Mouse (Mus musculus) heart, embryonic 12.5 days (tissue): ENCODE data around the gene 1700020A23Rik. TPM values are rescaled to one million over a fixed set of nuclear protein-coding genes. Genes with fewer than 3 reads are reported as not detected.

Source experiments
- ATAC-seq: fragments of 200-750 bp; cut with Nextera tagmentation; 2 replicates; pipeline ENCODE4 v1.8.0; 2017; ENCODE audit warnings: moderate TSS enrichment, moderate library complexity; ENCODE audit not compliant: insufficient number of reproducible peaks, low FRiP score
- H3K27ac ChIP-seq: fragments of 300-500 bp; sonication (generic); 2 replicates; pipeline ENCODE4 v1.5.1; 2016; ENCODE audit warnings: mild to moderate bottlenecking, moderate library complexity; ENCODE audit not compliant: poor library complexity, severe bottlenecking
- H3K27me3 ChIP-seq: fragments of 300-500 bp; sonication (generic); replicated peaks from 2 replicates; pipeline ENCODE4 v1.6.1; 2016; ENCODE audit warnings: mild to moderate bottlenecking, moderate library complexity
- H3K36me3 ChIP-seq: fragments of 300-500 bp; sonication (generic); 2 replicates; pipeline ENCODE4 v1.6.1; 2016; ENCODE audit warnings: mild to moderate bottlenecking, moderate library complexity
- H3K4me1 ChIP-seq: fragments of 300-500 bp; sonication (generic); replicated peaks from 2 replicates; pipeline ENCODE4 v1.6.1; 2016; ENCODE audit warnings: mild to moderate bottlenecking
- H3K4me2 ChIP-seq: fragments of 300-500 bp; sonication (generic); 2 replicates; pipeline ENCODE4 v1.6.1; 2016; ENCODE audit warnings: mild to moderate bottlenecking, moderate library complexity
- H3K4me3 ChIP-seq: fragments of 300-500 bp; sonication (generic); 2 replicates; pipeline ENCODE4 v1.5.1; 2016; ENCODE audit warnings: mild to moderate bottlenecking
- H3K9ac ChIP-seq: fragments of 300-500 bp; sonication (generic); 2 replicates; pipeline ENCODE4 v1.6.1; 2016; ENCODE audit warnings: mild to moderate bottlenecking, moderate library complexity
- H3K9me3 ChIP-seq: fragments of 300-500 bp; sonication (generic); replicated peaks from 2 replicates; pipeline ENCODE4 v1.6.1; 2016; ENCODE audit warnings: mild to moderate bottlenecking, moderate library complexity
- WGBS: fragments of 180-500 bp; shearing (Covaris S2); methylation state at CpG from one replicate; pipeline ENCODE4 v1.1.7; 2016; 5-methylcytosine and 5-hydroxymethylcytosine counted together
- polyA plus RNA-seq: library from polyadenylated mRNA; unstranded; fragments of >200 nt; fragmentation: Nextera tagmentation; extraction: Ambion mirVana; gene quantifications from 2 replicates; pipeline ENCODE4 v1.2.1, GENCODE M21; 2016

The 1700020A23Rik gene
- polyA plus RNA-seq, 1 experiment from 2014 or later = not detected

DNA sequence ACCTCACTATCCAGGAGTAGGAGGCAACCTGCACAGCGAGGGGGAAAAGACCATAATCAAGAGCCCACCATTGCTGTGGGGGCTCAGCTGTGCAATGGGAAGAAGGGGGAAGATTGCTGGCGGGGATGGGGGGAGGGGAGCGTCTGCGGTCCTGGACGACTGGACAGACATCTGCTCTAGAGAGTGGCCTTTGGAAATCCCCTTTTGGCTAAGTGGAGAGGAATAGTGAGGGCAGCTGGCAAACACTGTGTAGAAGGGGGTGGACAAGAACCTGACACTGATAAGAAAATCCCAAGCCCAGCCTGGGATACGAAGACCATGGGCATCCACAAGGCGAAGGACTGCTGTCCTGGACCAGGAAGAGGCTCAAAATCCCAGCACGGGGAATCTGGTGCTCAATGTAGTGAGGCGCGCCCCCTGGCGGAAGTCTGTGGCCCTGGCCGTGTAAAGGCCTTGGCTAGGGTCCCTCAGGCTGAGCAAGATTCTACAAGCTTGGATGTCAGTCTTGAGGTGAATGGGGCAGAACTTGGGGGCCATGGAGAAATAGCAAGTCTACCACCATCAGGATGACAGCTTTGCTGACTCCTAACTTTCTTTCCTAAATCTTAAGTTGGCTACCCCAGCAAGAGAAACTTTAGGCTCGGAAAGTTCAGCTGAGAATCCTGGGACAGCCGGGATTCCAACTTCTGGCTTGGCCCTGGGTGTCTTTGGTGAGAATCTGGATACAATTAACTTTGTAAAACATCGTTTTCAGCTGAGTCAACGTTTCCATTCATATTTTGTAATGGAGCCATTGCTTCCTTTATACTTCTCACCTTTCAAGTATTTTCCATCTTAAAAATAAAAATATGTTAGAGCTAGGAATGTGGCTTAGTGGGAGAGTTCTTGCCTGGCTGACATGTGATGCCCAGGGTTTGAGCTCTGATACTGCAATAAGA is 6.8 kb downstream of the 1700020A23Rik start:
- Histone ChIP-seq H3K36me3 (no peaks in the 10 kb centered on the region), H3K4me3 (no peak overlapping the region), H3K27ac (no peak overlapping the region), H3K27me3 (0 out of 2 replicates have a peak, but pooled peaks cover under 1% of the 10 kb centered on the region), H3K4me1 (peaks cover 3% of the 10 kb centered on the region; the same call in 1 of the 2 replicates), H3K4me2 (no peak overlapping the region), H3K9me3 (no peaks in the 10 kb centered on the region), H3K9ac (no peak overlapping the region)
- WGBS = 34% methylated on average over 16 of the region's 16 CpGs
- no peak for ATAC-seq

DNA sequence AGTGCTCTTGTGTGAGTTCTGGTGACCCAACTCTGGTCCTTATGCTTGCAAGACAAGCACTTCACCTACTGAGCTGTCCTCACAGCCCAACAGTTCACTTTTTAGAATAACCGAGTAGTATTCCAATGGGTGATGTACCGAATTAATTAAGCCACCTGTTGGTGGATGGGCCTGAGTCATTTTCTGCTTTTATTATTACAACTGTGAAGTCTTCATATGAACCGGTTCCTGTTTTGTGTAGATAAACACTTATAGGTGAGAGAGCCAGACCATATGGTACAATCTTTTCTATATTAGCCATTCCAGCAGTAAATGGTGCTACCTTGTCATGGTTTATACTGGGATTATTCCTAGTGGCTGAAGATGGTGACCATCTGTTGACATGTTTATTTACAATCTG is 7.7 kb downstream of the 1700020A23Rik start:
- ATAC-seq = no peak
- H3K27me3 ChIP-seq = no peaks in the 10 kb centered on the region
- H3K4me3 ChIP-seq = no peak overlapping the region
- H3K27ac ChIP-seq = no peak overlapping the region
- H3K36me3 ChIP-seq = no peaks in the 10 kb centered on the region
- H3K9me3 ChIP-seq = no peaks in the 10 kb centered on the region
- no peak overlapping the region for H3K4me2 ChIP-seq
- peaks cover 3% of the 10 kb centered on the region; the same call in 1 of the 2 replicates for H3K4me1 ChIP-seq
- no peak overlapping the region for H3K9ac ChIP-seq
- WGBS = 74% methylated on average over 3 of the region's 3 CpGs

DNA sequence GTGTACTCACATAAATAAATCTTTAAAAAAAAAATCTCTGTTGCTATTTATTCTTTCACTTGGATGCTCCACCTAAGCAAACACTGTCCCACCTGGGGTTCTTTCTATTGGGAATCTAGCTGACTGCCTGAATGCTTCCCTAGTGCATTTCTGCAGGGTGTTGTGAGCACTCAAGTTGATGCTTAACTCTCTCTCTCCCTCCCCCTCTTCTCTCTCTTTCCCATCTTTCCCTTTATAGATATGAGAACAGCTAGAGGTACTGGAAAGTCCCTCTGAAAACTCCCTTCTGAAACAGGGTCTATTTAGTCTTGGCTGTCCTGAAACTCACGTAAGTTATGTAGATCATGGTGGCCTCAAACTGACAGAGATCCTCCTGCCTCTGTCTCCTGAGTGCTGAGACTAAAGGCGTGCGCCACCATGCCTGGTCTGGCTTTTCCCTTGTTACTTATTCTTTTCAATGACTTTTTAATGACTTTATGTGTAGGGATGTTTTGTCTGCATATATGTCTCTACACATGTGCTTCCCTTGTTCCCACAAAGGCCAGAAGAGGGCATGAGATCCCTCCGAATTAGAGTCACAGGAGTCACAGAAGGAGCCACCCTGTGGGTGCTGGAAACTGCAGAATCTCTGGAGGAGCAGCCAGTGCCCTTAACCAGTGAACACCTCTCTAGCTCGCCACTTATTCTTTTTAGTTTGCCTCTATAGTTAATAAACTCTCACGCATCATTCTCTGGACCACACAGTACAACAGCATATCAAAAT is 9.2 kb downstream of the 1700020A23Rik start:
- no peak for ATAC-seq
- 72% methylated on average over 6 of the region's 6 CpGs for WGBS

DNA sequence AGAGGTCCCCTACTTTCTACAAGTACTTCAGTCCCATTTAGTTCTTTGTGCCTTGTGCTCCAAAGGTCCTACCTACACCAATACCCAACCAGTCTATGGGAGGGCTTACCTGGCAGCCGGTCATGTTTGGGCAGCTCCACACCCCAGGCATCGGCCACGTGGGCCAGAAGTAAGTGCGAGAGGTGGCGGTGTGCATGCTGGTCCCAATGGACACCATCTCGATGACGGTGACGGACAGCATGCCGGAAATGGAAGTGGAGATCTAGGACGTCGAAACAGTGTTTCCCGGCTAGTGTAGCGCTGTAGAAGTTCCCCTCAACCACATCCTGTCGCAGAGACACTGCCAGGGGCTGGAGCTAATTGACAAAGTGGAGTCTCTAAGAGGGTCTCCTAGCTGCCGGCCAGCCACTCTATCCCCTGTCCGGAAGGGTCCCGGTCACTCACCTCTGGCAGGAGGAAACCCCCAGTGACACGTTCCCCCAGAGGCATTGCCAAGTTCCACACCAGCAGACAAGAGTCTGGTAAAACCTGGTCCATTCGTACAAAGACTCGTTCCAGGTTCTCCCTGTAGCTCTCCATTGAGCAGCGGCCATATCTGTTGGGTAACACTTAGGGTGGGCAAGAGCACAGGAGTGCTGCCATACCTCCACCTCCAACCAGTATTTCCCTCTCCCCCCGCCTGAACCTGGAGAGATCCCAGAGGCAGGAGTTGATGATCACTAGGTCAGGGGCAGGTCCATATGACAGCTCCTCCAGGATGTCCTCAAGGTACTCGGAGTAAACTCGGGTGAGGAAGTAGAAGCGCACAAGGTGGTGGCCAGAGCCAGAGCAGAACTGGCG is 16.9 kb downstream of the 1700020A23Rik start:
- H3K27ac ChIP-seq = no peak overlapping the region
- 95% methylated on average over 26 of the region's 26 CpGs for WGBS
- no peaks in the 10 kb centered on the region for H3K27me3 ChIP-seq
- H3K9me3 ChIP-seq = no peaks in the 10 kb centered on the region
- H3K4me1 ChIP-seq = peaks cover 13% of the 10 kb centered on the region
- ATAC-seq = no peak
- H3K4me3 ChIP-seq = no peak overlapping the region
- H3K9ac ChIP-seq = no peak overlapping the region
- H3K4me2 ChIP-seq = no peak overlapping the region
- peaks cover 26% of the 10 kb centered on the region for H3K36me3 ChIP-seq

More for the DNA sequence above, 9.2 kb downstream of the 1700020A23Rik start:
- Histone ChIP-seq H3K4me1 (peaks cover 3% of the 10 kb centered on the region; the same call in 1 of the 2 replicates), H3K36me3 (peaks cover 9% of the 10 kb centered on the region), H3K9ac (no peak overlapping the region), H3K27ac (no peak overlapping the region), H3K4me3 (no peak overlapping the region), H3K9me3 (no peaks in the 10 kb centered on the region), H3K4me2 (no peak overlapping the region), H3K27me3 (no peaks in the 10 kb centered on the region)

DNA sequence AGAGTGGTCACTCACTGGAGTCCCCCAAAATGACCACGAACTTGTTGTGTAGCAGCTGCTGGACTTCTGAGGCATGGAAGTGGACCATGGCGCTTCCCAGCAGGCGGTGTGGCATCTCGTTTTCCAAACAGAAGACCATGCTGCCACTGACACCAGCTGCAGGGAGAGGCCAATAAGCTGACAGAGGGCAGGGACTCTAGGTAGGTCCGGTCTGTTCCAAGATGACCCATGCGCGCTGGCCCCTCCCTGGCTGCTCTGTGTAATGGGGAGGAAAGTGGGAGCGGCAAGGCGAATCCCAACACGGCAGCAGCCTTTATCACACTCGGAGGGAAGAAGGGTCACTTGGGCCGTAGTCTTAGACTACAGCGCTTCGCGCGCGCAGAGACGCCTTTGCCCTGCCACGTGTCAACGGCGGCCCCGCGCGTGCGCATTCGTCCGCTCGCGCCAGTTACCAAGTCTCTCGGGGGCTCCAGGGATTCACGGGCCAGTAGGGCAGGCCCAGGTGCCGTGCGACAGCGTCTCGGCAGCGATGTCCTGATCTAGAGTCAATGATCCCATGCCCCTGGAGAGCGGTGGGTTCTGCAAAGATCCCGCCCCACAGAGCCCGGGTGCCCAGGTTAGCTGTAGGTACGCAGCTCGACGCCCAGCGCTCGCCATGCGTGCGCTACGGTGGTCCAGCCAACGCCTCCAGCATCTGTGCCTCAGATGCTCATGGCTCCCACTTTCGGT is 18.5 kb downstream of the 1700020A23Rik start:
- Histone ChIP-seq H3K9ac (peak overlapping the region; percentile 79), H3K4me2 (peak overlapping the region; percentile 78), H3K36me3 (peaks cover 24% of the 10 kb centered on the region), H3K9me3 (no peaks in the 10 kb centered on the region), H3K4me1 (peaks cover 13% of the 10 kb centered on the region), H3K27me3 (no peaks in the 10 kb centered on the region), H3K27ac (peak overlapping the region; percentile 79), H3K4me3 (peak overlapping the region; percentile 80)
- WGBS = 13% methylated on average over 49 of the region's 49 CpGs
- peak; percentile 65 for ATAC-seq

DNA sequence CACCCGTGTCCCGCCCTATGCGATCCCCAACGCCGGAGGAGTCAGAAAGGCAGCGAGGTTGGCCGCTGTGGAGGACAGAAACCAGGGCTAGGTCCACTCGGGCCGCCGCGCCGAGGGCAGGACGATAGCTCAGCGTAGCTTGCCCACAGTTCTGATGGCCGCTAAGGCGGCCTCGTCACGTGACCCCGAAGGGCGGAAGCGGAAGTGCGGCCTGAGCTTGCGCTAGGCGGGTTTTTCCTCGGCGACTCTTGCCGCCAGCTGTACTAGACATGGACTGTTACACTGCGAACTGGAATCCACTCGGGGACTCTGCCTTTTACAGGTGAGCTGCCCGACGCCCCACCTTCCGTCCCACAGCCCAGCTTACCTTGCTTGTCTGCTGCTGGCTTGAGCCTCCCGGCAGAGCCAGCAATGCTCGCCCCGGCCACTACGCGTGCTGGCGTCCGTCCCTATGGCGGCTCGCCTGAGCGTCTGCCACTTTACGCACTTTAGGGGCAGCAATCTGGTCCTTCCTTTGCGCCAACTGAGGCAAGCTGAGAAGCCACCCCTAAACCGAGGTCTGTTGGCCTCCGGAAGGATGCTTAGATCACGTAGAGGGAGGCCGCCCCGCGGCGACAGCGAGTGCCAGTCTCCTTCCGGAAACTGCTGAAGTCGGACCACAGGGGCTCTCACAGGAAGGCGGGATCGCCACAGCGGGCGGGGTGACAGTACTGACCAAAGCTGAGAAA is 19.2 kb downstream of the 1700020A23Rik start, which contains the start of the genes Vps16 and Pced1a:
Gene Vps16 (plus strand): TSS at position 214 of the 728 bp plus-strand sequence.
Gene Pced1a (minus strand): TSS at position 576 of the 728 bp plus-strand sequence.
- peaks cover 13% of the 10 kb centered on the region for H3K4me1 ChIP-seq
- H3K4me3 ChIP-seq = peak within 1 kb of the TSS; percentile 80
- ATAC-seq = peak; percentile 95
- WGBS = under 1% methylated on average over 58 of the region's 58 CpGs
- H3K9ac ChIP-seq = peak within 1 kb of the TSS; percentile 79
- H3K9me3 ChIP-seq = no peaks in the 10 kb centered on the region
- H3K27ac ChIP-seq = peak within 1 kb of the TSS; percentile 79
- H3K36me3 ChIP-seq = peaks cover 16% of the 10 kb centered on the region; the same call in 1 of the 2 replicates
- H3K4me2 ChIP-seq = peak within 1 kb of the TSS; percentile 78
- no peaks in the 10 kb centered on the region for H3K27me3 ChIP-seq

DNA sequence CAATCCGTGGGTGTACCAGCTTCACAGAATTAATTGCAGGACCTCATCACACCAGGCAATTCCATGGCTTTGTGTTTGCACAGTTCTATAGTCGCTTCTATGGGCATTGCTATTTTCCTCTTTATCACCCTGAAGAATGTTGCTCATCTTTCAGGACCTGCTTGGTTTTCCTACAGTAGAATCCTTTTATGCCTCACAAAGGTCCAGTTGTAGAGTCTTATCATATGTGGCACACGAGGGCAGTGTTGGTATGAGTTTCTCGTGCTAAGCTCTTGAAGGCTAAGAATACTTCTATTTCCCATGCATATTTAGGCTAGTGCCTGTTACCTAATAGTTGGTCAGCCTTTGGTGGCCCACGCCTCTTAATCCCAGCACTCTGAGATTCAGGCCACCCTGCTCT is 20.1 kb downstream of the 1700020A23Rik start:
- WGBS = 29% methylated on average over 5 of the region's 5 CpGs
- Histone ChIP-seq H3K4me3 (peak overlapping the region; percentile 80), H3K9me3 (no peaks in the 10 kb centered on the region), H3K36me3 (peaks cover 11% of the 10 kb centered on the region; the same call in 1 of the 2 replicates), H3K4me2 (peak overlapping the region; percentile 78), H3K27me3 (no peaks in the 10 kb centered on the region), H3K9ac (peak overlapping the region; percentile 79), H3K4me1 (peaks cover 19% of the 10 kb centered on the region), H3K27ac (no peak overlapping the region; the same call in 1 of the 2 replicates)
- no peak for ATAC-seq

DNA sequence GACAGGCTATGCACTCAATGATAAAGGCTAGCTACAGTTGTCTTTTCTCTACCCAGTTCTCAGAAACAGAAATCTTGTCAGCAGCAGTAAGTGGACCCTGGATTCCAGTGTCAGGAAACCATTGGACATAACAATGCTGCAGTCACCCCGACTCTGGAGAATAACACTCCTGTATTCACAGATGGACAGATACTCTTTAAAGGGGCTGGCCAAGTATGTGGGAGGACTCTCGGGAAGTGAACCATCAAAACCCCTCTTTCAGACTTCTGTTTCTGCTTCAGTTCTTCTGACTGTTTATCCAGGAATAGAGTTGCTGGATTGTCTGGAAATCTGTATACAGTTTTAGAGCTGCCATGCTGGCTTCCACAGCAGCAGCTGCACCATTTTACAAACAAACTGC is 24.8 kb downstream of the 1700020A23Rik start:
- Histone ChIP-seq H3K9ac (no peak overlapping the region), H3K4me2 (no peak overlapping the region), H3K27ac (no peak overlapping the region), H3K9me3 (no peaks in the 10 kb centered on the region), H3K4me3 (no peak overlapping the region), H3K36me3 (peaks cover 11% of the 10 kb centered on the region), H3K27me3 (no peaks in the 10 kb centered on the region), H3K4me1 (peaks cover 18% of the 10 kb centered on the region)
- WGBS = 50% methylated on average over 2 of the region's 2 CpGs
- no peak for ATAC-seq

DNA sequence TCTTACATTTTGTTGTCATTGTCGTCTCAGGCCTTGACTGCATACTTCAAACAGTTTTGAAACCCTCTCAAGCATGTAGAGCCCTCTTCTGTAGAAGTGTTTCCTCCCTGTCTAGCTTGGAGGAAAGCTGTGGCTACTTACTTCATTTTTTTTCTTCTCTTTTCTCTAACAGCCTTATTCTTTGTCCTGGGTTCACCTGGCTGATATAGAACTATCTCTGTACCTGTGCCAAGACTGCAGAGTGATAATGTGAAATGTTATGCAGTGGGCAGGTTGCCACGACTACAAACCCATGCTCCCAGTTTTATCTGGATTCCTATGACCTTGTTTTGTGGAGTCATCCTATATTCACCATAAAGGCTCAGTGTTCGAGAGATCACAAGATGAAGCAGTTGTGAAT is 25.4 kb downstream of the 1700020A23Rik start:
- H3K4me3 ChIP-seq = no peak overlapping the region
- H3K9ac ChIP-seq = no peak overlapping the region
- no peak overlapping the region for H3K27ac ChIP-seq
- peaks cover 13% of the 10 kb centered on the region for H3K4me1 ChIP-seq
- no peak overlapping the region for H3K4me2 ChIP-seq
- 70% methylated on average over 3 of the region's 3 CpGs for WGBS
- no peaks in the 10 kb centered on the region for H3K27me3 ChIP-seq
- H3K9me3 ChIP-seq = no peaks in the 10 kb centered on the region
- ATAC-seq = no peak
- peaks cover 11% of the 10 kb centered on the region for H3K36me3 ChIP-seq
